ENCODE assay signal across 24 mouse cellular contexts in genomic region chr7:134081307-134082072, GRCm38 (mm10).
DNase-seq lines count a peak whose midpoint lies in the region; ATAC-seq lines count a peak whose summit lies in the region.
"Had no signal": no experiment of that assay in that cellular context is flagged by ENCODE, and none has a peak within 500 bp of the region (broad histone marks: within the 10 kb centered on the region; RNA-seq: fewer than 3 reads in every experiment).

No protein-coding gene starts in this region.

- peaks cover 10% of the 10 kb centered on the region for H3K4me1 ChIP-seq in kidney, embryonic 16.5 days (ENCODE audit: insufficient read depth, low read length)
- no peaks in the 10 kb centered on the region for H3K4me1 ChIP-seq in neural tube, embryonic 15.5 days
- H3K4me1 ChIP-seq: embryonic facial prominence, embryonic 12.5 days; hindbrain, embryonic 15.5 days; midbrain, embryonic 10.5 days; neural tube, embryonic 12.5 days had no signal

- no peaks in the 10 kb centered on the region for H3K36me3 ChIP-seq in kidney, embryonic 16.5 days (ENCODE audit: insufficient read depth, low read length)
- H3K36me3 ChIP-seq in neural tube, embryonic 15.5 days = no peaks in the 10 kb centered on the region
- H3K36me3 ChIP-seq: embryonic facial prominence, embryonic 12.5 days; hindbrain, embryonic 15.5 days; midbrain, embryonic 10.5 days; neural tube, embryonic 12.5 days had no signal

- H3K9ac ChIP-seq in kidney, embryonic 16.5 days (replicated peaks; ENCODE audit: low read length) = no peak overlapping the region
- H3K9ac ChIP-seq in neural tube, embryonic 15.5 days (replicated peaks) = no peak overlapping the region
- H3K9ac ChIP-seq: embryonic facial prominence, embryonic 12.5 days; hindbrain, embryonic 15.5 days; neural tube, embryonic 12.5 days had no signal

- peak; percentile 51 for DNase-seq in adrenal gland, postnatal 10 days
- no peak for DNase-seq in adrenal gland, postnatal 4 days (ENCODE audit: low spot score in 2 of 2)
- DNase-seq in embryo, embryonic 10 days (ENCODE audit: low spot score) = peak; percentile 21
- DNase-seq in embryo, embryonic 11 days = no peak
- DNase-seq in kidney, adult 11 months = no peak
- peak; percentile 13 for DNase-seq in neural tube, embryonic 10.5 days (ENCODE audit: extremely low spot score, low spot score)
- DNase-seq: gastrocnemius, postnatal 14 days; heart, adult 2 months; heart, postnatal 4 days; layer of hippocampus, adult 9-11 months; lung, adult 18-20 months; lung, postnatal 4 days had no signal

- H3K27ac ChIP-seq in kidney, embryonic 16.5 days (ENCODE audit: low read length) = no peak overlapping the region
- H3K27ac ChIP-seq in neural tube, embryonic 15.5 days (replicated peaks) = no peak overlapping the region
- H3K27ac ChIP-seq: embryonic facial prominence, embryonic 12.5 days; heart, adult 2 months; hindbrain, embryonic 15.5 days; midbrain, embryonic 10.5 days; neural tube, embryonic 12.5 days had no signal

- 28% methylated on average over 8 of the region's 8 CpGs for WGBS in kidney, embryonic 16.5 days
- 59% methylated on average over 8 of the region's 8 CpGs for WGBS in neural tube, embryonic 15.5 days

- H3K4me3 ChIP-seq in kidney, embryonic 16.5 days (ENCODE audit: low read length) = no peak overlapping the region
- no peak overlapping the region for H3K4me3 ChIP-seq in neural tube, embryonic 15.5 days (replicated peaks)
- H3K4me3 ChIP-seq: embryonic facial prominence, embryonic 12.5 days; erythroblast, embryonic 14.5 days; heart, adult 2 months; hindbrain, embryonic 15.5 days; midbrain, embryonic 10.5 days; neural tube, embryonic 12.5 days had no signal

- H3K27me3 ChIP-seq in kidney, embryonic 16.5 days (ENCODE audit: insufficient read depth, low read length) = no peaks in the 10 kb centered on the region
- H3K27me3 ChIP-seq in neural tube, embryonic 15.5 days (replicated peaks) = no peaks in the 10 kb centered on the region
- H3K27me3 ChIP-seq: embryonic facial prominence, embryonic 12.5 days; hindbrain, embryonic 15.5 days; neural tube, embryonic 12.5 days; Patski had no signal

- H3K9me3 ChIP-seq in kidney, embryonic 16.5 days (ENCODE audit: low read length) = no peaks in the 10 kb centered on the region; the same call in 1 of the 2 replicates
- no peaks in the 10 kb centered on the region for H3K9me3 ChIP-seq in neural tube, embryonic 15.5 days (replicated peaks)
- H3K9me3 ChIP-seq: embryonic facial prominence, embryonic 12.5 days; hindbrain, embryonic 15.5 days; midbrain, embryonic 10.5 days had no signal

- H3K4me2 ChIP-seq in kidney, embryonic 16.5 days (replicated peaks; ENCODE audit: low read depth, low read length) = no peak overlapping the region
- no peak overlapping the region for H3K4me2 ChIP-seq in neural tube, embryonic 15.5 days
- H3K4me2 ChIP-seq: embryonic facial prominence, embryonic 12.5 days; hindbrain, embryonic 15.5 days; liver, embryonic 11.5 days; neural tube, embryonic 12.5 days had no signal

- ATAC-seq in kidney, embryonic 16.5 days (ENCODE audit: low FRiP score, low TSS enrichment) = peak; percentile 70
- ATAC-seq in neural tube, embryonic 15.5 days (ENCODE audit: low FRiP score) = no peak
- ATAC-seq: CD4-positive, CD25-positive, alpha-beta regulatory T cell, adult 4 months; forebrain, embryonic 14.5 days; intestine, embryonic 16.5 days; Patski had no signal

Comparison
In these comparisons a context has a peak if more than half of its experiments do, and no peak if none do; other contexts are left out.
1. DNase-seq: peak in adrenal gland, postnatal 10 days (single experiment), embryo, embryonic 10 days (single experiment) and neural tube, embryonic 10.5 days (single experiment); none in adrenal gland, postnatal 4 days (0 of 2), embryo, embryonic 11 days (single experiment) and kidney, adult 11 months (single experiment).